Mouse (Mus musculus) kidney, adult 11 months (tissue): ENCODE measurements at regions not wholly inside any gene's neighbourhood (a gene's known extent, or its start where the extent isn't known, plus 50 kb on each side); places are given as distances from the start of the nearest gene placed in this dataset.

Experiments
- DNase-seq: peaks from one replicate; pipeline ENCODE4 v3.0.0; 2022

DNA sequence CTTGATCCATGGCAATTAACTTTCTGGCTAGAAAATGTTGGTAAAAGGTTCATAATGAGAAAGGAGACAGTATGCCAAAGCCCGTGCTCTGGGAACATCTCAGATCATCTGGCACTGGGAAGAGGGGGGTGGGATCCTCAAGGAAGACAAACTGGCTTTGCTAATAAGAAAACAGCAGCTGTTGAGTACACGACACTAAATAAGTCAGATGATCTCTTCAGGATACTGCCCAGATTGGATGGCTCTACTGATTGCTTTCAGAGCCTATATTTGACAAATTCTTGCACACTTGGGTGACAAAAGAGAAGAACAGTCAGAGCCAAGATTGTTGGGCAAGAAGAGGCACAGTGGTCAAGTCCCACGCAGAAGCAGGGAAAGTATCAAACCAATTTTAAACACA, 443.7 kb downstream of the Tns3 start:
- no peak for DNase-seq

DNA sequence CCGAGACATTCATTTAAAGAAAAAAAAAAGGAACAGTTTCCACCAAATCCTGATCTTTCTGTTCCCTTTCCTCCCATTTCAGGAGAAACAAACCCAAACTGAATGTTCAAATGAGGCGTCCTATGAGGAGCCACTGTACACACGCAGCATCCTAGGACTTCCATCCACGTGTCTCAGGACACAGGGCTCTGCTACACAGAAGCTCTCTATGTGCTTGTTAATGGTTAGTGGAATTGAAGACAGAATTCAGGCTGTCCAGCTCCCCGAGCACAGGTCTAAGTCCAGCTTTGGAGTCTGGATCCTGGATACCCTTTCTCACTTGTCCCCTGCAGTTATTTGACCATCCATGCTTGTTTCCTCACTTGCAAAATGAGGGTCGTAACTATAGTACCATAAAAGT, 444.4 kb downstream of the Tns3 start:
- DNase-seq, result peak; percentile 7

DNA sequence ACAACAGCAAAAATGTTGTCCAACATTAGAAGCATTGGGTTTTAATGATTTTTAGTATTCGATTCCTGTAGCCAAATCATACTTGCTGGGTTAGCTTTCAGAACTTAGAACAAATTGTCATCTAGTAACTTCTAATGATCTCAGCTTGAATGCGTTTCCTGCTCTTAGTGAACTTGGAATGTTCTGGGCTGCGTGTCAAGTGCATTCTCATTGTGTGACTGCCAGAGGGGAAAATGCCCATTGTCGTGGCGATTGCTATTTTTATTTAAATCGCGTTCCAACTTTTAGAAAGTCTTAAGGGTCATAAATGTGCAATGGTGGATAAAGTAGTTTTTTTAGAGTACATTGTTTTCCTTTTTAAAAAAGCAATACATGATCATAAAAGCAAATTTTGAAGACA, 448.7 kb downstream of the Tns3 start:
- DNase-seq, result peak; percentile 41

- DNase-seq, result no peak
Observed at GRCm38 (mm10) chr11:8214305-8214903, 449.9 kb downstream of the Tns3 start.

- DNase-seq, result no peak
Observed at GRCm38 (mm10) chr11:8213130-8213529, 451.2 kb downstream of the Tns3 start.

DNA sequence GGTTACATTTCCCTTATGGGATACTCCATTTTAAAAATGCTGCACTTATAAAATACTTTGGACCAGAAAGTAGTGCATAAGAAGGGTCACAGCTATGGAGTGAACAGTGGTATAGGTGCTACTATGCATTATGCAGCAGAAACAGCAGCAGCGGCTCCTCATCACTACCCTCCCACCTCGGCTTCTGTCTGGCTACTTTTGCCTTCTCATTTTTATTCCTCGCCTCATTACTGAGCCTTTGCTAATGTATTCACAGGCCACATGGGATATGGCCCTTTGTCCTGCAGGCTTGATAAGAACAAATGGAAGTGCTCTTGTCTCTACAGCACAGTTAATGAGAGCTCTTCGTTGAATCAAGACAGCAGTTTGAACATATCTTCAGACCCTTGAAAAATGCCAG, 451.6 kb downstream of the Tns3 start:
- DNase-seq, result no peak

GRCm38 (mm10) chr11:8209041-8209440, 455.3 kb downstream of the Tns3 start:
- DNase-seq, result peak; percentile 9

DNA sequence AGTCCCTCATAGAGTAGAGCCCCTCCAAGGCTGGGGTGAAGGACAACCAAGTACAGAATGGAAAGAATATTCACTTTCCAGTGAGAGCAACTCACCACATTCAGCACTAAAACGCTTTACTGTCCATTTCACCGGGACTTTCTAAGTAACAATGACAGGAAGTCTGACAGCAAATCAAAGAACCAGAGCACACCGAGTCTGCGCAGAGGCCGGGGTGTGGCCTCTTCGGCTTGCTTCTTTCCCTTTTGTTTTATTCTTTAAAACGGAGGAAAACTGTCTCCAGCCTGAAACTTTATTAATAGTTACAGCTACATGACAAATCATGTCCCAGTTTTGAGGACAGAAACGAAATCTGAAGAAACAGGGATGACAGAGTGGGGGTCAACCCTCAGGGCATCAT, 465.0 kb downstream of the Tns3 start:
- DNase-seq, result peak; percentile 9
